ENCODE assay signal across 17 mouse cellular contexts in genomic region chr6:88119309-88119708, GRCm38 (mm10). TPM values are rescaled to one million over a fixed set of nuclear protein-coding genes. Genes with fewer than 3 reads are reported as not detected.
DNase-seq lines count a peak whose midpoint lies in the region; TF ChIP-seq lines count a peak whose summit lies in the region.
"Had no signal": no experiment of that assay in that cellular context is flagged by ENCODE, and none has a peak within 500 bp of the region (broad histone marks: within the 10 kb centered on the region; RNA-seq: fewer than 3 reads in every experiment).

No protein-coding gene starts in this region.

- H3K4me3 ChIP-seq in layer of hippocampus, adult 2 months = no peak overlapping the region
- H3K4me3 ChIP-seq in E14TG2a.4 (replicated peaks; ENCODE audit: low read length) = no peak overlapping the region
- no peak overlapping the region for H3K4me3 ChIP-seq in bone marrow macrophage, adult 2 months (ENCODE audit: insufficient read depth, low read length)
- H3K4me3 ChIP-seq: erythroblast, embryonic 14.5 days; heart, embryonic 15.5 days; hindbrain, embryonic 10.5 days; left cerebral cortex, adult 2 months; midbrain, embryonic 12.5 days; myocyte had no signal

- peak; percentile 33; the same call in 1 of the 2 replicates for TF ChIP-seq CTCF in layer of hippocampus, adult 2 months (conservative IDR thresholded peaks at IDR 0.05)
- TF ChIP-seq CTCF in E14TG2a.4 (conservative IDR thresholded peaks at IDR 0.05; ENCODE audit: low read length) = peak; percentile 80
- TF ChIP-seq CTCF in bone marrow macrophage, adult 2 months (IDR thresholded peaks at IDR 0.05; ENCODE audit: low read depth, low read length) = 0 out of 2 replicates have a peak, but pooled peaks have one; percentile 43

- no peak for TF ChIP-seq POLR2A in bone marrow macrophage, adult 2 months (IDR thresholded peaks at IDR 0.05; ENCODE audit: borderline replicate concordance, low read depth, low read length)

- no peaks in the 10 kb centered on the region for H3K9me3 ChIP-seq in E14TG2a.4 (ENCODE audit: low read length)
- H3K9me3 ChIP-seq: heart, embryonic 15.5 days; midbrain, embryonic 12.5 days had no signal

- no peaks in the 10 kb centered on the region for H3K36me3 ChIP-seq in E14TG2a.4 (ENCODE audit: insufficient read depth, low read length)
- H3K36me3 ChIP-seq: heart, embryonic 15.5 days; hindbrain, embryonic 10.5 days; midbrain, embryonic 12.5 days had no signal

- DNase-seq in layer of hippocampus, adult 2 months (ENCODE audit: low spot score in 2 of 2) = no peak
- no peak for DNase-seq in layer of hippocampus, postnatal 10 days (ENCODE audit: low spot score in 2 of 2)
- DNase-seq in A20 (ENCODE audit: low read depth, low spot score) = peak; percentile 10
- DNase-seq in cerebellum, postnatal 14 days = no peak
- no peak for DNase-seq in urinary bladder, adult 2 months (ENCODE audit: low spot score)
- DNase-seq: cerebellum, adult 11 months; lung, adult 18-20 months; retina, postnatal 1 day; thymus, adult 18-20 months had no signal

- no peak overlapping the region for H3K27ac ChIP-seq in layer of hippocampus, adult 2 months
- H3K27ac ChIP-seq in bone marrow macrophage, adult 2 months (ENCODE audit: insufficient read depth, low read depth, low read length) = no peak overlapping the region
- H3K27ac ChIP-seq: heart, embryonic 15.5 days; hindbrain, embryonic 10.5 days; left cerebral cortex, adult 2 months; midbrain, embryonic 12.5 days had no signal

- H3K4me1 ChIP-seq in E14TG2a.4 (replicated peaks; ENCODE audit: low read depth, low read length) = peaks cover 30% of the 10 kb centered on the region
- peaks cover 3% of the 10 kb centered on the region; the same call in 1 of the 2 replicates for H3K4me1 ChIP-seq in bone marrow macrophage, adult 2 months (ENCODE audit: control insufficient read depth, insufficient read depth, low read length)

- H3K27me3 ChIP-seq in E14TG2a.4 (ENCODE audit: insufficient read depth, low read length) = no peaks in the 10 kb centered on the region
- H3K27me3 ChIP-seq: midbrain, embryonic 12.5 days had no signal

RNA-seq across cellular contexts. Expression of gene Rpn1, which starts 35.0 kb away (rescaled TPM):
- 100 to 1,000 TPM; 163 to 174 TPM for total RNA-seq in layer of hippocampus, adult 2 months (2021)
- total RNA-seq in layer of hippocampus, postnatal 10 days (2021) = 100 to 1,000 TPM; 168 to 180 TPM
- 148 and 185 TPM in 2 replicates for polyA plus RNA-seq in bone marrow macrophage, adult 2 months (2012; ENCODE audit: insufficient read depth, insufficient read length, missing spikeins)
- polyA plus RNA-seq in urinary bladder, adult 2 months (2012; rRNA removed) = 164 and 173 TPM in 2 replicates
